Mouse (Mus musculus): ENCODE data around the gene Aatk.

- TF ChIP-seq FLI1 (IDR thresholded peaks at IDR 0.05; ENCODE audit: low read length): no peak
- TF ChIP-seq GATA1 (IDR thresholded peaks at IDR 0.05; ENCODE audit: borderline replicate concordance, low read length): no peak
These were observed 16.6 kb downstream of the Aatk start for GRCm38 (mm10) chr11:120030145-120030901.
